Mouse (Mus musculus) forebrain, embryonic 10.5 days (tissue): ENCODE measurements around the gene Sipa1l3. TPM values are rescaled to one million over a fixed set of nuclear protein-coding genes. Genes with fewer than 3 reads are reported as not detected.
A peak's percentile ranks its signal among the peaks of the same experiment; 100 is the strongest.

Experiments used
- DNase-seq: peaks from one replicate; pipeline ENCODE4 v3.0.0-alpha.2; 2017; ENCODE audit warnings: low spot score; ENCODE audit errors: extremely low spot score
- H3K27ac ChIP-seq: fragments of 300-500 bp; sonication (generic); 2 replicates; pipeline ENCODE4 v1.5.1; 2016; ENCODE audit warnings: mild to moderate bottlenecking
- H3K27me3 ChIP-seq: fragments of 300-500 bp; sonication (generic); 2 replicates; pipeline ENCODE4 v1.6.1; 2016; ENCODE audit warnings: mild to moderate bottlenecking; ENCODE audit not compliant: poor library complexity, severe bottlenecking
- H3K36me3 ChIP-seq: fragments of 300-500 bp; sonication (generic); replicated peaks from 2 replicates; pipeline ENCODE4 v1.6.1; 2016; ENCODE audit warnings: mild to moderate bottlenecking, moderate library complexity
- H3K4me1 ChIP-seq: fragments of 300-500 bp; sonication (generic); 2 replicates; pipeline ENCODE4 v1.6.1; 2016
- H3K4me3 ChIP-seq: fragments of 300-500 bp; sonication (generic); 2 replicates; pipeline ENCODE4 v1.5.1; 2016; ENCODE audit warnings: mild to moderate bottlenecking, moderate library complexity
- H3K9me3 ChIP-seq: fragments of 300-500 bp; sonication (generic); 2 replicates; pipeline ENCODE4 v1.6.1; 2016; ENCODE audit warnings: mild to moderate bottlenecking, moderate library complexity
- WGBS: fragments of 180-500 bp; shearing (Covaris S2); methylation state at CpG from one replicate; pipeline ENCODE4 v1.1.7; 2016; 5-methylcytosine and 5-hydroxymethylcytosine counted together
- polyA plus RNA-seq: library from polyadenylated mRNA; unstranded; fragments of >200 nt; fragmentation: Nextera tagmentation; extraction: Ambion mirVana; gene quantifications from 2 replicates; pipeline ENCODE4 v1.2.1, GENCODE M21; 2016

The Sipa1l3 gene
- polyA plus RNA-seq, 1 experiment from 2014 or later, result 12.4 TPM

- Histone ChIP-seq H3K27me3 (no peaks in the 10 kb centered on the region), H3K4me1 (peaks cover 39% of the 10 kb centered on the region), H3K4me3 (no peak overlapping the region), H3K27ac (no peak overlapping the region), H3K9me3 (no peaks in the 10 kb centered on the region), H3K36me3 (no peaks in the 10 kb centered on the region; the same call in 1 of the 2 replicates)
- DNase-seq, result no peak
- 91% methylated on average over 6 of the region's 6 CpGs for WGBS
Measured at GRCm38 (mm10) chr7:29448830-29449229, 69.6 kb downstream of the Sipa1l3 start.

- Histone ChIP-seq H3K4me3 (no peak overlapping the region), H3K27me3 (no peaks in the 10 kb centered on the region), H3K36me3 (no peaks in the 10 kb centered on the region; the same call in 1 of the 2 replicates), H3K4me1 (peaks cover 35% of the 10 kb centered on the region), H3K27ac (no peak overlapping the region), H3K9me3 (no peaks in the 10 kb centered on the region)
- 92% methylated on average over 11 of the region's 11 CpGs for WGBS
- DNase-seq, result no peak
Measured at GRCm38 (mm10) chr7:29447147-29447829, 71.2 kb downstream of the Sipa1l3 start.

- 91% methylated on average over 4 of the region's 4 CpGs for WGBS
- Histone ChIP-seq H3K27me3 (no peaks in the 10 kb centered on the region), H3K9me3 (no peaks in the 10 kb centered on the region), H3K4me3 (no peak overlapping the region), H3K36me3 (no peaks in the 10 kb centered on the region; the same call in 1 of the 2 replicates), H3K27ac (no peak overlapping the region), H3K4me1 (peaks cover 35% of the 10 kb centered on the region)
- DNase-seq, result no peak
Measured at GRCm38 (mm10) chr7:29446156-29446555, 72.3 kb downstream of the Sipa1l3 start.

- 83% methylated on average over 5 of the region's 5 CpGs for WGBS
- Histone ChIP-seq H3K9me3 (no peaks in the 10 kb centered on the region), H3K27ac (no peak overlapping the region), H3K36me3 (peaks cover under 1% of the 10 kb centered on the region; the same call in 1 of the 2 replicates), H3K27me3 (no peaks in the 10 kb centered on the region), H3K4me1 (peaks cover 51% of the 10 kb centered on the region), H3K4me3 (no peak overlapping the region)
- no peak for DNase-seq
Measured at GRCm38 (mm10) chr7:29444527-29444926, 73.9 kb downstream of the Sipa1l3 start.

- no peak overlapping the region for H3K4me3 ChIP-seq
- DNase-seq, result no peak
- H3K4me1 ChIP-seq, result peaks cover 56% of the 10 kb centered on the region
- WGBS, result 80% methylated on average over 2 of the region's 2 CpGs
- no peaks in the 10 kb centered on the region for H3K27me3 ChIP-seq
- no peak overlapping the region for H3K27ac ChIP-seq
- peaks cover 4% of the 10 kb centered on the region; the same call in 1 of the 2 replicates for H3K36me3 ChIP-seq
- H3K9me3 ChIP-seq, result no peaks in the 10 kb centered on the region
Measured at GRCm38 (mm10) chr7:29444070-29444469, 74.4 kb downstream of the Sipa1l3 start.

GRCm38 (mm10) chr7:29441793-29442192 lies 76.6 kb downstream of the Sipa1l3 start:
- no peak for DNase-seq
- peaks cover 70% of the 10 kb centered on the region for H3K4me1 ChIP-seq
- 59% methylated on average over 9 of the region's 9 CpGs for WGBS

GRCm38 (mm10) chr7:29441151-29441550 lies 77.3 kb downstream of the Sipa1l3 start:
- H3K4me1 ChIP-seq, result peaks cover 73% of the 10 kb centered on the region

More at GRCm38 (mm10) chr7:29441793-29442192, 76.6 kb downstream of the Sipa1l3 start:
- Histone ChIP-seq H3K27ac (peak overlapping the region; percentile 51; the same call in 1 of the 2 replicates), H3K36me3 (peaks cover 7% of the 10 kb centered on the region; the same call in 1 of the 2 replicates), H3K4me3 (no peak overlapping the region), H3K9me3 (peaks cover 7% of the 10 kb centered on the region; the same call in 1 of the 2 replicates), H3K27me3 (no peaks in the 10 kb centered on the region)

GRCm38 (mm10) chr7:29438655-29439282 lies 79.7 kb downstream of the Sipa1l3 start:
- Histone ChIP-seq H3K4me3 (no peak overlapping the region), H3K4me1 (peaks cover 76% of the 10 kb centered on the region), H3K27ac (0 out of 2 replicates have a peak overlapping the region, but pooled peaks have one; percentile 22), H3K9me3 (peaks cover 7% of the 10 kb centered on the region; the same call in 1 of the 2 replicates), H3K36me3 (0 out of 2 replicates have a peak, but pooled peaks cover 7% of the 10 kb centered on the region), H3K27me3 (0 out of 2 replicates have a peak, but pooled peaks cover 5% of the 10 kb centered on the region)
- WGBS, result 89% methylated on average over 16 of the region's 16 CpGs
- DNase-seq, result no peak

More at GRCm38 (mm10) chr7:29441151-29441550, 77.3 kb downstream of the Sipa1l3 start:
- H3K27me3 ChIP-seq, result no peaks in the 10 kb centered on the region
- no peak for DNase-seq
- peak overlapping the region; percentile 44; the same call in 1 of the 2 replicates for H3K27ac ChIP-seq
- H3K9me3 ChIP-seq, result peaks cover 7% of the 10 kb centered on the region; the same call in 1 of the 2 replicates
- H3K36me3 ChIP-seq, result 0 out of 2 replicates have a peak, but pooled peaks cover 7% of the 10 kb centered on the region
- WGBS, result 33% methylated on average over 9 of the region's 9 CpGs
- H3K4me3 ChIP-seq, result no peak overlapping the region; the same call in 1 of the 2 replicates

GRCm38 (mm10) chr7:29438204-29438603 lies 80.2 kb downstream of the Sipa1l3 start:
- H3K27ac ChIP-seq, result no peak overlapping the region
- H3K4me1 ChIP-seq, result peaks cover 79% of the 10 kb centered on the region
- H3K4me3 ChIP-seq, result no peak overlapping the region
- H3K27me3 ChIP-seq, result 0 out of 2 replicates have a peak, but pooled peaks cover 5% of the 10 kb centered on the region
- H3K36me3 ChIP-seq, result 0 out of 2 replicates have a peak, but pooled peaks cover 7% of the 10 kb centered on the region
- DNase-seq, result no peak
- WGBS, result 95% methylated on average over 14 of the region's 14 CpGs
- peaks cover 7% of the 10 kb centered on the region; the same call in 1 of the 2 replicates for H3K9me3 ChIP-seq

- peaks cover 7% of the 10 kb centered on the region; the same call in 1 of the 2 replicates for H3K9me3 ChIP-seq
- H3K36me3 ChIP-seq, result 0 out of 2 replicates have a peak, but pooled peaks cover 7% of the 10 kb centered on the region
- no peak overlapping the region for H3K4me3 ChIP-seq
- 0 out of 2 replicates have a peak, but pooled peaks cover 5% of the 10 kb centered on the region for H3K27me3 ChIP-seq
- H3K27ac ChIP-seq, result peak overlapping the region; percentile 30; the same call in 1 of the 2 replicates
- no peak for DNase-seq
- H3K4me1 ChIP-seq, result peaks cover 79% of the 10 kb centered on the region
- WGBS, result 77% methylated on average over 10 of the region's 10 CpGs
Measured at GRCm38 (mm10) chr7:29437072-29437471, 81.4 kb downstream of the Sipa1l3 start.

- H3K27ac ChIP-seq, result no peak overlapping the region
- no peak overlapping the region for H3K4me3 ChIP-seq
- WGBS, result 86% methylated on average over 9 of the region's 9 CpGs
- H3K36me3 ChIP-seq, result 0 out of 2 replicates have a peak, but pooled peaks cover 6% of the 10 kb centered on the region
- no peak for DNase-seq
- peaks cover 75% of the 10 kb centered on the region for H3K4me1 ChIP-seq
- H3K9me3 ChIP-seq, result peaks cover 7% of the 10 kb centered on the region; the same call in 1 of the 2 replicates
- H3K27me3 ChIP-seq, result 0 out of 2 replicates have a peak, but pooled peaks cover 5% of the 10 kb centered on the region
Measured at GRCm38 (mm10) chr7:29434313-29435035, 84.0 kb downstream of the Sipa1l3 start.

GRCm38 (mm10) chr7:29433725-29434124 lies 84.7 kb downstream of the Sipa1l3 start:
- Histone ChIP-seq H3K27ac (peak overlapping the region; percentile 44; the same call in 1 of the 2 replicates), H3K4me3 (no peak overlapping the region), H3K27me3 (0 out of 2 replicates have a peak, but pooled peaks cover 5% of the 10 kb centered on the region), H3K4me1 (peaks cover 69% of the 10 kb centered on the region), H3K9me3 (peaks cover 5% of the 10 kb centered on the region; the same call in 1 of the 2 replicates), H3K36me3 (0 out of 2 replicates have a peak, but pooled peaks cover 4% of the 10 kb centered on the region)
- 89% methylated on average over 10 of the region's 10 CpGs for WGBS
- DNase-seq, result no peak
